Mouse (Mus musculus) hindbrain, embryonic 14.5 days (tissue): ENCODE measurements around the gene Olfr643. TPM values are rescaled to one million over a fixed set of nuclear protein-coding genes. Genes with fewer than 3 reads are reported as not detected.

Experiments used
- ATAC-seq: fragments of 200-750 bp; cut with Nextera tagmentation; 2 replicates; pipeline ENCODE4 v1.8.0; 2017; ENCODE audit warnings: moderate number of reproducible peaks, mild to moderate bottlenecking, moderate TSS enrichment, moderate library complexity; ENCODE audit not compliant: low FRiP score
- DNase-seq: peaks from one replicate; pipeline ENCODE4 v3.0.0-alpha.2; 2015; ENCODE audit warnings: low spot score
- H3K27ac ChIP-seq: fragments of 300-500 bp; sonication (generic); 2 replicates; pipeline ENCODE4 v1.5.1; 2014; ENCODE audit warnings: mild to moderate bottlenecking, moderate library complexity
- H3K27me3 ChIP-seq: fragments of 300-500 bp; sonication (generic); 2 replicates; pipeline ENCODE4 v1.6.1; 2014; ENCODE audit warnings: mild to moderate bottlenecking, low read length, mixed read lengths; ENCODE audit not compliant: control insufficient read depth, insufficient read depth
- H3K36me3 ChIP-seq: fragments of 300-500 bp; sonication (generic); replicated peaks from 2 replicates; pipeline ENCODE4 v1.6.1; 2014; ENCODE audit not compliant: control insufficient read depth, insufficient read depth
- H3K4me1 ChIP-seq: fragments of 300-500 bp; sonication (generic); replicated peaks from 2 replicates; pipeline ENCODE4 v1.6.1; 2014; ENCODE audit warnings: antibody characterized with exemption, low read length, mixed read lengths; ENCODE audit not compliant: control insufficient read depth, insufficient read depth
- H3K4me2 ChIP-seq: fragments of 300-500 bp; sonication (generic); replicated peaks from 2 replicates; pipeline ENCODE4 v1.6.1; 2014; ENCODE audit warnings: mild to moderate bottlenecking, moderate library complexity
- H3K4me3 ChIP-seq: fragments of 300-500 bp; sonication (generic); replicated peaks from 2 replicates; pipeline ENCODE4 v1.5.1; 2014; ENCODE audit warnings: mild to moderate bottlenecking, low read length
- H3K9ac ChIP-seq: fragments of 300-500 bp; sonication (generic); 2 replicates; pipeline ENCODE4 v1.6.1; 2014
- H3K9me3 ChIP-seq: fragments of 300-500 bp; sonication (generic); 2 replicates; pipeline ENCODE4 v1.6.1; 2016; ENCODE audit warnings: low read length; ENCODE audit not compliant: control insufficient read depth
- WGBS: fragments of 180-500 bp; shearing (Covaris S2); extraction: QIAGEN DNeasy Blood & Tissue Kit; methylation state at CpG from one replicate; pipeline ENCODE4 v1.1.7; 2014; 5-methylcytosine and 5-hydroxymethylcytosine counted together
- polyA plus RNA-seq: library from polyadenylated mRNA; unstranded; fragments of >200 nt; fragmentation: Nextera tagmentation; extraction: Ambion mirVana; gene quantifications from 2 replicates; pipeline ENCODE4 v1.2.1, GENCODE M21; 2014

Olfr643 gene
- polyA plus RNA-seq, 1 experiment from 2014 or later: not detected

DNA sequence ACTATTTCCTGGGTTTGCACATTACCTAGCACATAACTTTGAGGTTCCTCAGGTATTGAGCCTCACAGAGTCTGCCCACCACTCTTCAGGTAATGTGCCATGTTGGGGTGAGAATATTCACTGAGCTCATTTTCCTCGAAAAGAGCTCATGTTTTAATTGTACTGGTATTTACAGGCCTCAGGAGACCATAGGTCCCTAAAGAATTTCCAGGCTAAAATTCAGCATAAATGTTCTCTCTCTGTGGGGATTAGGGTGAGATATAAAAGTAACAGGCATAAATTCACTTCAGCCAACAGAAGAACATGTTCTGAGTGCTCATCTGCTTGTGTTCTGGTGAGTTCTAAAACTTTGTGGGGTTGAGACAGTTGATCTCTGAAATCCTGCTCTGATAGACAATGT is 102.1 kb downstream of the Olfr643 start, which contains the start of gene Olfr641:
Gene Olfr641 (plus strand): TSS at position 301 of the 400 bp plus-strand sequence.
- Histone ChIP-seq H3K9me3 (no peaks in the 10 kb centered on the region), H3K9ac (no peak within 1 kb of the TSS), H3K4me1 (no peaks in the 10 kb centered on the region), H3K36me3 (no peaks in the 10 kb centered on the region), H3K27ac (no peak within 1 kb of the TSS), H3K27me3 (no peaks in the 10 kb centered on the region), H3K4me3 (no peak within 1 kb of the TSS), H3K4me2 (no peak within 1 kb of the TSS)
- ATAC-seq (no peak), DNase-seq (no peak)
- WGBS: 83% methylated on average over 1 of the region's 1 CpGs

- Histone ChIP-seq H3K4me2 (no peak overlapping the region), H3K27ac (no peak overlapping the region), H3K27me3 (no peaks in the 10 kb centered on the region), H3K9me3 (no peaks in the 10 kb centered on the region), H3K4me3 (no peak overlapping the region), H3K9ac (no peak overlapping the region), H3K4me1 (no peaks in the 10 kb centered on the region), H3K36me3 (no peaks in the 10 kb centered on the region)
- WGBS: 90% methylated on average over 3 of the region's 3 CpGs
- DNase-seq: no peak
- ATAC-seq: no peak
Observed at GRCm38 (mm10) chr7:104026978-104027377, 110.2 kb downstream of the Olfr643 start.

GRCm38 (mm10) chr7:104025473-104025872 is 111.7 kb downstream of the Olfr643 start, which contains the start of gene Olfr640:
Olfr640 (minus strand) TSS chr7:104025573.
- Histone ChIP-seq H3K27ac (no peak within 1 kb of the TSS), H3K27me3 (no peaks in the 10 kb centered on the region), H3K4me2 (no peak within 1 kb of the TSS), H3K4me1 (no peaks in the 10 kb centered on the region), H3K4me3 (no peak within 1 kb of the TSS), H3K9me3 (no peaks in the 10 kb centered on the region), H3K9ac (no peak within 1 kb of the TSS), H3K36me3 (no peaks in the 10 kb centered on the region)
- no peak for ATAC-seq
- DNase-seq: no peak
- WGBS: 86% methylated on average over 6 of the region's 6 CpGs

DNA sequence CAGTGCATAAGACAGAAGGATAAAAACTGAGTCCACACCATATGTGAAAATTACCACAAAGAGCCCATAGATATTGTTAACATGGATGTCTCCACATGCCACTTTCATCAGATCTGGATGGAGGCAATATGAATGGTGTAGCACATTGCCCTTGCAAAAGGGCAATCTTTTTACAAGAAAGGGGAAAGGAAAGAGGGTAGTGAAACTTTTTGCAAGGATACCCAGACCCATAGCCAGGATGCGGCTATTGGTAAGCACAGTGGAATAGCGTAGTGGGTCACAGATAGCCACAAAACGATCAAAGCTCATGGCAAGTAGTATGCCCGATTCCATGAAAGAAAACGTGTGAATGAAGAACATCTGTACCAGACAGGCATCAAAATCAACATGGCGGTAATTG is 115.6 kb downstream of the Olfr643 start:
- ATAC-seq: no peak
- no peak overlapping the region for H3K9ac ChIP-seq
- H3K9me3 ChIP-seq: no peaks in the 10 kb centered on the region
- 96% methylated on average over 6 of the region's 6 CpGs for WGBS
- no peak for DNase-seq
- H3K27me3 ChIP-seq: no peaks in the 10 kb centered on the region
- H3K4me2 ChIP-seq: no peak overlapping the region
- no peaks in the 10 kb centered on the region for H3K4me1 ChIP-seq
- H3K27ac ChIP-seq: no peak overlapping the region
- no peaks in the 10 kb centered on the region for H3K36me3 ChIP-seq
- H3K4me3 ChIP-seq: no peak overlapping the region

DNA sequence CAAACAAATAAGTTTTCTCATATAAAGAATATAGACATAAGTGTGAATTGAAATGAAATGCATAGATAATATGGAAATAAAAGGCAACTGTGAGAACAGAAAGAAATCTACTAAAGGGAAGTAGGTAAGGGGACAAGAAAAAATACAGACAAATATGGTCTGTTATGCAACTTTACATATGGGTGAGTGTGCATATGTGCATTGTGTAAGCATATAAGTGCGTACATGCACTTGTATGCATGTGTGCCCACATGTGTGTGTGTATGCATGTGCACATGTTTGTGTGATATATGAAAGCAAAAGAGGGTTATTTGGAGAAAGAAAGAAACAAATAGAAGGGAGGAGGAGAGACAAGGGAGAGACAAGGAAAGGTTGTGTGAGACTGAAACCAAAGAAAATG is 118.3 kb downstream of the Olfr643 start:
- no peaks in the 10 kb centered on the region for H3K27me3 ChIP-seq
- H3K4me1 ChIP-seq: no peaks in the 10 kb centered on the region
- DNase-seq: no peak
- H3K27ac ChIP-seq: no peak overlapping the region
- no peaks in the 10 kb centered on the region for H3K9me3 ChIP-seq
- 93% methylated on average over 1 of the region's 1 CpGs for WGBS
- no peak for ATAC-seq
- H3K9ac ChIP-seq: no peak overlapping the region
- no peaks in the 10 kb centered on the region for H3K36me3 ChIP-seq
- H3K4me3 ChIP-seq: no peak overlapping the region
- no peak overlapping the region for H3K4me2 ChIP-seq

DNA sequence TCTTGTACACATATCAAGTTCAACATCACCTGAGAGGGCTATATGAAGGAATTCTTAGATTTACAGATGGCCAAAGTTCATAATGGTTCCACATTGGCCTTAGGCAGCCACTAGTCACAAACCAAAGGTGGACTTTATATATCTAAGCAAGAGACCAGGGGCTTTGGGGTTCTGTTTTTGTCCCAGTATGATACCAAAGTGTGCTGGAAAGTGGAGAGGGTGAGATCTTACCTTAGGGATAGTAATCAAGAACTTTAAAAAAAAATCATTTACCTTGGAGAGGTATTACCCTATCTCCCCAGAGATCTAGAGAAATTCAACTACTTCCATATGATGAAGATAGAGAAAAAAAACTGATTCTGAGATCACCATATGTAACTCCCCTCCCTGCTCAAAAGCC is 120.0 kb downstream of the Olfr643 start, which contains the start of gene Olfr639:
Gene Olfr639 (minus strand): TSS at position 101 of the 400 bp plus-strand sequence.
- ATAC-seq (no peak), DNase-seq (no peak)
- no peaks in the 10 kb centered on the region for H3K36me3 ChIP-seq
- no peak within 1 kb of the TSS for H3K4me2 ChIP-seq
- H3K4me3 ChIP-seq: no peak within 1 kb of the TSS
- no peak within 1 kb of the TSS for H3K9ac ChIP-seq
- no peak within 1 kb of the TSS for H3K27ac ChIP-seq
- no peaks in the 10 kb centered on the region for H3K4me1 ChIP-seq
- no peaks in the 10 kb centered on the region for H3K9me3 ChIP-seq
- no peaks in the 10 kb centered on the region for H3K27me3 ChIP-seq

GRCm38 (mm10) chr7:103999124-103999523 is 138.1 kb downstream of the Olfr643 start:
- Histone ChIP-seq H3K4me2 (no peak overlapping the region), H3K27ac (no peak overlapping the region), H3K9me3 (no peaks in the 10 kb centered on the region), H3K36me3 (no peaks in the 10 kb centered on the region), H3K9ac (no peak overlapping the region), H3K4me3 (no peak overlapping the region), H3K27me3 (no peaks in the 10 kb centered on the region), H3K4me1 (no peaks in the 10 kb centered on the region)
- no peak for ATAC-seq
- DNase-seq: no peak

GRCm38 (mm10) chr7:103998446-103998845 is 138.8 kb downstream of the Olfr643 start, which contains the start of gene Olfr638:
Olfr638 (plus strand) TSS chr7:103998746.
- Histone ChIP-seq H3K4me2 (no peak within 1 kb of the TSS), H3K27ac (no peak within 1 kb of the TSS), H3K27me3 (no peaks in the 10 kb centered on the region), H3K4me3 (no peak within 1 kb of the TSS), H3K36me3 (no peaks in the 10 kb centered on the region), H3K9me3 (no peaks in the 10 kb centered on the region), H3K9ac (no peak within 1 kb of the TSS), H3K4me1 (no peaks in the 10 kb centered on the region)
- DNase-seq (no peak), ATAC-seq (no peak)

- WGBS: 59% methylated on average over 1 of the region's 1 CpGs
- no peaks in the 10 kb centered on the region for H3K27me3 ChIP-seq
- DNase-seq (no peak), ATAC-seq (no peak)
- no peaks in the 10 kb centered on the region for H3K36me3 ChIP-seq
- no peaks in the 10 kb centered on the region for H3K4me1 ChIP-seq
- no peak overlapping the region for H3K9ac ChIP-seq
- H3K4me3 ChIP-seq: no peak overlapping the region
- no peaks in the 10 kb centered on the region for H3K9me3 ChIP-seq
- no peak overlapping the region for H3K27ac ChIP-seq
- H3K4me2 ChIP-seq: no peak overlapping the region
Observed at GRCm38 (mm10) chr7:103971782-103972181, 165.4 kb downstream of the Olfr643 start.

- Histone ChIP-seq H3K9ac (no peak within 1 kb of the TSS), H3K27me3 (no peaks in the 10 kb centered on the region), H3K36me3 (no peaks in the 10 kb centered on the region), H3K4me1 (no peaks in the 10 kb centered on the region), H3K9me3 (no peaks in the 10 kb centered on the region), H3K4me2 (no peak within 1 kb of the TSS), H3K27ac (no peak within 1 kb of the TSS), H3K4me3 (no peak within 1 kb of the TSS)
- WGBS: 71% methylated on average over 1 of the region's 1 CpGs
- DNase-seq (no peak), ATAC-seq (no peak)
Observed at GRCm38 (mm10) chr7:103970852-103971251, 166.4 kb downstream of the Olfr643 start, which contains the start of gene Olfr635. Olfr635 (plus strand) TSS chr7:103971152.
